Mouse (Mus musculus) embryonic facial prominence, embryonic 13.5 days (tissue): ENCODE data around the gene Meioc. TPM values are rescaled to one million over a fixed set of nuclear protein-coding genes. Genes with fewer than 3 reads are reported as not detected.

Experiments used
- microRNA-seq: library from miRNA; unstranded; fragments of <30 nt; microRNA quantifications from one replicate; pipeline ENCODE4, GENCODE M21; 2016
- polyA plus RNA-seq: library from polyadenylated mRNA; unstranded; fragments of >200 nt; fragmentation: Nextera tagmentation; extraction: Ambion mirVana; gene quantifications from 2 replicates; pipeline ENCODE4 v1.2.1, GENCODE M21; 2015

Gene Meioc
- polyA plus RNA-seq, 1 experiment from 2014 or later: 0.79 TPM

Small RNAs within 50 kb of the gene (microRNA-seq; reads per million reads assigned to microRNA genes)
- gene Gm22920: not detected

Other genes starting within 250 kb of the Meioc start
- 124 and 126 TPM in 2 replicates for gene Grn, start 233.4 kb upstream of the Meioc start, polyA plus RNA-seq
- 8.1 and 8.2 TPM in 2 replicates for gene Fam171a2, start 216.0 kb upstream of the Meioc start, polyA plus RNA-seq
- 6.2 and 6.7 TPM in 2 replicates for gene Itga2b, start 193.6 kb upstream of the Meioc start, polyA plus RNA-seq
- 84.0 and 84.7 TPM in 2 replicates for gene Gpatch8, start 107.3 kb upstream of the Meioc start, polyA plus RNA-seq
- gene Gm11627, start 84.3 kb upstream of the Meioc start, polyA plus RNA-seq: 16.1 and 17.0 TPM in 2 replicates
- 63.0 and 67.8 TPM in 2 replicates for gene Fzd2, start 59.3 kb upstream of the Meioc start, polyA plus RNA-seq
- gene Ccdc43, start 34.1 kb downstream of the Meioc start, polyA plus RNA-seq: 44.6 and 46.9 TPM in 2 replicates
- gene Adam11, start 97.7 kb downstream of the Meioc start, polyA plus RNA-seq: 13.8 and 14.4 TPM in 2 replicates
- gene Gjc1, start 156.0 kb downstream of the Meioc start, polyA plus RNA-seq: 75.7 and 81.9 TPM in 2 replicates
- not detected in 2 replicates for gene Higd1b, start 172.1 kb downstream of the Meioc start, polyA plus RNA-seq
- 189 and 196 TPM in 2 replicates for gene Eftud2, start 217.3 kb downstream of the Meioc start, polyA plus RNA-seq
- gene Ccdc103, start 217.5 kb downstream of the Meioc start, polyA plus RNA-seq: 0.79 and 1.2 TPM in 2 replicates
- gene Fam187a, start 221.5 kb downstream of the Meioc start, polyA plus RNA-seq: not detected in 2 replicates
- gene Gfap, start 237.2 kb downstream of the Meioc start, polyA plus RNA-seq: 0.10 and 0.39 TPM in 2 replicates